Mouse (Mus musculus): Measurements from ENCODE around the gene Uckl1. TPM values are rescaled to one million over a fixed set of nuclear protein-coding genes. Genes with fewer than 3 reads are reported as not detected.

The Uckl1 gene
- polyA plus RNA-seq, 1 experiment from 2014 or later, result 51.0 TPM

DNA sequence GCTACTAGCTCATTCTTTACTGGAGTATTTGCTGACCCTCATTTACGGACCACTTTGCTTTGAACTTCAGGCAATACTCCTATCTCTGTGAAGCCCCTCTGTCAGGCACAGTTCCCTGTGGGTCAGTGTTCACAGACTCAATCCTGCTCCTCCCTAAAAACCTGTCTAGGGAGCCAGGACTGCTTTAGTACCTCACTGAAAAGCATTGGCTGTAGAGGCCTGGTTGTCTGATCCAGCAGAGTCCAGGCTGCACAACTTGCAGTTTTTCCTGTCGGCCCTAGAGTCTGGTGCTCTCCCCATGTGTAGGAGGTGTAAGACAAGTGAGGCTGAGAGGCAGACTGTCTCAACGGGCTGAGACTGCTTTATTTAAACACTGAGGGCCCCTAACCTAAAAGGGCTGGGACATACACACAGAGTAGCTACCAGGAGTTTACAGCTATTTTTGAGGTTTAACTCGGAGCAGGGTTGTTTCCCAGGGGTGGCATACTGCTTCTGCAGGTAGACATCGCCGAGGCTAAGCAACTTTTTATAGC is 15.6 kb upstream of the Uckl1 start:
- no peaks in the 10 kb centered on the region for H3K27me3 ChIP-seq (ENCODE audit: control insufficient read depth, insufficient read depth, low read length)
- peaks cover 10% of the 10 kb centered on the region; the same call in 1 of the 2 replicates for H3K4me1 ChIP-seq (replicated peaks; ENCODE audit: control insufficient read depth, insufficient read depth, low read length)
- no peak for DNase-seq (ENCODE audit: low spot score)
- H3K9me3 ChIP-seq (ENCODE audit: control insufficient read depth, low read length), result no peaks in the 10 kb centered on the region
- no peak for ATAC-seq (replicated peaks; ENCODE audit: low FRiP score)
- WGBS, result 68% methylated on average over 6 of the region's 6 CpGs
- H3K4me2 ChIP-seq (ENCODE audit: low read depth, low read length, severe bottlenecking), result peak overlapping the region; percentile 92
- no peak overlapping the region for H3K27ac ChIP-seq (ENCODE audit: low read depth, low read length)
- H3K36me3 ChIP-seq (ENCODE audit: control insufficient read depth, insufficient read depth, low read length), result no peaks in the 10 kb centered on the region; the same call in 1 of the 2 replicates
- peak overlapping the region; percentile 64 for H3K4me3 ChIP-seq (ENCODE audit: low read depth, low read length)
- H3K9ac ChIP-seq (ENCODE audit: low read length), result peak overlapping the region; percentile 72

DNA sequence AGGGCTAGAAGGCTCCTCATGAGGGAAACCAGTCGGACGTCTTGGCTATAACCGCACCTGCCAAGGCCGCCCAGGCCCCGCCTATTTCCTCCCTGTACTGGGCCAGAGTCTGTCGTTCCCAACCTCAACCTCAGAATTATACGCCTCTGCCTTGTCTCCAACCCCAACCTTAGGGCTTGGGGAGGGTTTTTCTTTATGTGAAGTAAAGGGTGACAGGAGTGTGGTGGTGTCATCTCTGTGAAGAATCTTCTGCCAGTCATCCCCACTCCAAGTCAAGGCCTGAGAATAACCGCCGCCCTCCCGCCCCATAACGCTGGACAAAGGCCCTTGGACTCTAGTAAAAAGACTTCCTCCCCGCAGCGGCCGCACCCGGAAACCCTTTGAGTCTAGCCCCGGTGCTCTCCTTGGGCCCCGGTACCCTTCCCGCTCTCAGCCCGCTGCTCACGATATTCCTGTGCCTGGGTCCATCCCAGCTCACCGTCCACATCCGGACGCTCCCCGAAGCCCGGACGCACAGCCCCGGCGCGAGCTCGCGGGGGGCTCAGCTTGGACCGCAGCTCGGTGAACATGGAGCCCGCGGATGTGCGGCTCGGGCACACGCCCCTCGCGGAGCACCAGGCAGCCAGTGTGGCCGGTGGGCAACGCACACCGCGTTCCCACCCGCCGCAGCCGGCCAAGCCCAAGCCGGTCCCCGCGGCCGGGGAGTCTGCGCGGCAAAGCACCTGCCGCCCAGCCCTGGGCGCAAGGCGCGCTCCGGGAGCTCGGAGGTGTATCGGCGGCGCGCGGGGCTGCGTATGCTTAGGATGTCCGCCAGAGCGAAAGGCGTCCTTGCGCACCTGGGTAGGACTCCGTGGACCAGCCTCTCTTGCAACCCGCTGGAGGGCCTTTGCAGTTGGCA is 14.0 kb upstream of the Uckl1 start, which contains the start of gene Samd10:
Gene Samd10 (minus strand): TSS at position 759 of the 898 bp plus-strand sequence.
- Histone ChIP-seq H3K9ac (ENCODE audit: low read length) (peak within 1 kb of the TSS; percentile 95), H3K4me3 (ENCODE audit: low read depth, low read length) (peak within 1 kb of the TSS; percentile 66), H3K27ac (ENCODE audit: low read depth, low read length) (peak within 1 kb of the TSS; percentile 74), H3K9me3 (ENCODE audit: control insufficient read depth, low read length) (no peaks in the 10 kb centered on the region), H3K4me1 (replicated peaks; ENCODE audit: control insufficient read depth, insufficient read depth, low read length) (peaks cover 10% of the 10 kb centered on the region; the same call in 1 of the 2 replicates), H3K36me3 (ENCODE audit: control insufficient read depth, insufficient read depth, low read length) (no peaks in the 10 kb centered on the region; the same call in 1 of the 2 replicates), H3K4me2 (ENCODE audit: low read depth, low read length, severe bottlenecking) (peak within 1 kb of the TSS; percentile 92), H3K27me3 (ENCODE audit: control insufficient read depth, insufficient read depth, low read length) (no peaks in the 10 kb centered on the region)
- DNase-seq (ENCODE audit: low spot score) (peak; percentile 85), ATAC-seq (replicated peaks; ENCODE audit: low FRiP score) (peak; percentile 24)
- 1% methylated on average over 71 of the region's 71 CpGs for WGBS

DNA sequence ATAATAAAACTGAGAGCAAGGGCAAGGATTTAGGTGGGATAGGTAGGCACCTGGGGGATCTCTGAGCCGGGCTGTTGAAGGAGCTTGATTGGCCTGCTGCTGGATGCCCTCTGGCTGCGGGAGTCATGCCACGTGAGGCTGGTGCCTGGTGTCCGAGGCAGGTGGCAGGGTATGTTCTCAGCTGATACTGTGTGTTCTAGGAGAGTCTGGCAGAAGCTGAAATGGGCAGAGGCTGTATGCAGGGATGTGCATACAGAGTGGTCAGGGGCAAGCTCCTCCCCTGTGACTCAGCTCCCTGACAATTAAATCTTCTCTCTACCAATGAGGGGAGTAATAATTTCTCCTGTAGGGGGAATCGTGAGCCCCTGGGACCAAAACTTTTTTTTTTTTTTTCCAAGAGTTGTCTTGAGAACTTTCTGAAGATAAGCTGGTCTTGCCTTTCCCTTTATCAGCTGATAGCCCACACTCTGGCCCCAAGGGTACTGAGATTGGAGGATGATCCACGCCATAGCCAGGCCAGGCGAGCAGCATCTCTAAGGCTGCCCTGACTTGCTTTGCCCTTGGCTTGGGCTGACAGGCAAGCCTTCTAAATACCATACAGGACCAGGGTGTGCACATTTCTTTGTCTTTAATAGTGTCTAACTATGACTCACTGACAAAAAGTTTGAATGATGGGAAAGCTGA is 12.8 kb upstream of the Uckl1 start:
- H3K9me3 ChIP-seq (ENCODE audit: control insufficient read depth, low read length), result no peaks in the 10 kb centered on the region
- H3K4me3 ChIP-seq (ENCODE audit: low read depth, low read length), result no peak overlapping the region
- H3K27ac ChIP-seq (ENCODE audit: low read depth, low read length), result no peak overlapping the region
- no peak for ATAC-seq (replicated peaks; ENCODE audit: low FRiP score)
- no peak overlapping the region for H3K9ac ChIP-seq (ENCODE audit: low read length)
- no peaks in the 10 kb centered on the region for H3K27me3 ChIP-seq (ENCODE audit: control insufficient read depth, insufficient read depth, low read length)
- H3K36me3 ChIP-seq (ENCODE audit: control insufficient read depth, insufficient read depth, low read length), result no peaks in the 10 kb centered on the region; the same call in 1 of the 2 replicates
- H3K4me1 ChIP-seq (replicated peaks; ENCODE audit: control insufficient read depth, insufficient read depth, low read length), result peaks cover 13% of the 10 kb centered on the region; the same call in 1 of the 2 replicates
- no peak for DNase-seq (ENCODE audit: low spot score)
- 69% methylated on average over 7 of the region's 7 CpGs for WGBS
- no peak overlapping the region for H3K4me2 ChIP-seq (ENCODE audit: low read depth, low read length, severe bottlenecking)

DNA sequence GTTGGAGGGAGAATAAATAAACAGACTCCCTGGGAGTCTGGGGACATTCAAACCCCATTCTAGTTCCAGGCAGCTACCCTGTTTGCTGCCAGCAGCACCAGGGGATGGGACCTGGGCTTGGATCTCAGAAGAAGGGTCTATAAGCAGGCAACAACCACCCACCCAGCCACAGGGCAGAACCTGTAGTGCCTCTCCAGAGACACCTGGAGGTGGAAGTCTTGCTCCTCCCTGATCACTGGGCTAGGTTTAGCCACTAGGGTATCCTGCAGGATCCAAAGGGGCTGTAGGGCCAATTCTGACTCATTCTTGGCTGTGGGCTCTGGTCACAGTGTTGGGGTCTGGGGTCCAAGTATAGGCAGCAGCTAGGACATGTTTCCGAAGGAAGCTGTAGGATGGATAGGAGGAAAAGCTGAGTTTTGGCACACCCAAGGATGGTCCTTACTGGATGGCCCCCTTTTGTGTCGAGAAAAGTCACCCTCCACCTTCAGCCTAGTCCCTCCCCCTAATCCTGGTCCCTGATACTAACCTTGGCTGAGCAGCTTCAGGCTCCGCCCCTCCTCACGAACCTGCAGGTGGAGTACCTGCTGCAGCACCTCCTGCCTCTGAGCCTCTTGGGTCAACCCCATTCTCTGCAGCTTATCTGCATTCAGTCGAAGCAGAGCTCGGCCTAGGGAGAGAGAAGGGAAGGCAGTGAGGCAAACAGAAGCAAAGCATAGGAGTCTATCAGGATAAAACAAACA is 11.7 kb upstream of the Uckl1 start:
- H3K36me3 ChIP-seq (ENCODE audit: control insufficient read depth, insufficient read depth, low read length), result no peaks in the 10 kb centered on the region; the same call in 1 of the 2 replicates
- no peaks in the 10 kb centered on the region for H3K9me3 ChIP-seq (ENCODE audit: control insufficient read depth, low read length)
- no peaks in the 10 kb centered on the region for H3K27me3 ChIP-seq (ENCODE audit: control insufficient read depth, insufficient read depth, low read length)
- WGBS, result 56% methylated on average over 6 of the region's 6 CpGs
- H3K4me2 ChIP-seq (ENCODE audit: low read depth, low read length, severe bottlenecking), result no peak overlapping the region
- no peak overlapping the region for H3K27ac ChIP-seq (ENCODE audit: low read depth, low read length)
- no peak overlapping the region for H3K4me3 ChIP-seq (ENCODE audit: low read depth, low read length)
- ATAC-seq (replicated peaks; ENCODE audit: low FRiP score) (no peak), DNase-seq (ENCODE audit: low spot score) (no peak)
- H3K4me1 ChIP-seq (replicated peaks; ENCODE audit: control insufficient read depth, insufficient read depth, low read length), result peaks cover 11% of the 10 kb centered on the region; the same call in 1 of the 2 replicates
- H3K9ac ChIP-seq (ENCODE audit: low read length), result no peak overlapping the region

DNA sequence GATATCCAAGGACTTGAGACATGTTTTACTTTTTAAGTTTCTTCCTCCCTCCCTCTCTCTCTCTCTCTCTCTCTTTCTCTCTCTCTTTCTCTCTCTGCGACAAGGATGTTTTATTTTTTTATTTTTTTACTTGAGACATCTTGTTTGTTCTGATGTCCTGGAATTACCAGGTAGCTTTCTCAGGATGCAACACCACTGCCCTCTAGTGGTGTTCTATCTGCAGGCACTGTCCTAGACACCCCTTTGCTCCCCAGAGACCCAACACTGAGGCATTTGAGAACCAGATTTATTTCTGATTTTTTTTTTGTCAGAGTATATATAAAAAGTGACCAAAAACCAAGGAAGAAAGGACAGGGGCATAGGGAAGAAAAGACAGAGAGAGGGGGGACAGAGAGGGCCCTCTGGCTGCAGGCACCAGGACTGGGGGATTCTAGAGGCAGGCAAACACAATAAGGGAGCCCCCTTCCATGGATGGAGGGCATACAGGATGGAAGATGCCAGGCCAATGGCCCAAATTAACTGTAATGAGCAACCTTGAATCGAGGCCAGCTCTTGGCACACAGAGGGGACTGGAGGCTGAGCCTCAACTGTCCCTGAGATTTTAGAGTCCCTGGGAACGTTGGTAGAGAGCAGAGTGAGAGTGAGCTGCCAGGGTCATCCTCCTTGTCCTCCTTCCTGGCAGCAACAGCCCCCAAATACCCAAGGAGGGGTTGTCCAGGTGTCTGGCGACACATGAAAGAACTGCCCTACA is 10.4 kb upstream of the Uckl1 start:
- ATAC-seq (replicated peaks; ENCODE audit: low FRiP score) (no peak), DNase-seq (ENCODE audit: low spot score) (peak; percentile 50)
- Histone ChIP-seq H3K27ac (ENCODE audit: low read depth, low read length) (no peak overlapping the region), H3K36me3 (ENCODE audit: control insufficient read depth, insufficient read depth, low read length) (peaks cover 2% of the 10 kb centered on the region; the same call in 1 of the 2 replicates), H3K4me2 (ENCODE audit: low read depth, low read length, severe bottlenecking) (no peak overlapping the region), H3K4me3 (ENCODE audit: low read depth, low read length) (no peak overlapping the region), H3K4me1 (replicated peaks; ENCODE audit: control insufficient read depth, insufficient read depth, low read length) (peaks cover 7% of the 10 kb centered on the region; the same call in 1 of the 2 replicates), H3K27me3 (ENCODE audit: control insufficient read depth, insufficient read depth, low read length) (no peaks in the 10 kb centered on the region), H3K9me3 (ENCODE audit: control insufficient read depth, low read length) (no peaks in the 10 kb centered on the region), H3K9ac (ENCODE audit: low read length) (no peak overlapping the region)
- WGBS, result 81% methylated on average over 4 of the region's 4 CpGs

DNA sequence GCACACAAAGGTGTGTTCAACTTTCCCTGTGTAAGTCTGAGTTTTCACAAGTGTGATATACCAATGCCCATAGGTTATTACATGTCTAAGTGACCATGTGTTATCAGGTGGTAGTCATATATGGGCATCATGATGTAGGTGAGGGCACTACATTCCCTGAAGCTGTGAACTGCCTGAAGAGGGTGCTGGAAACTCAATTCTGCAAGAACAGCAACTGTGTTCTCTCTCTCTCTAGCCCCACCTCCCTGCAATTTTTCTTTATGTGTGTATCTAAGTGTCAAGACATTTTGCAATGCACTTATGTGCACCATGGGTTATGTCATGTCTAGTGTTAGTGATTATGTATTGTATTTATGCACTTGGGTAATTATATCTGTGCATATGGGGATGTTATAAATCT is 9.2 kb upstream of the Uckl1 start:
- Histone ChIP-seq H3K36me3 (ENCODE audit: control insufficient read depth, insufficient read depth, low read length) (peaks cover 5% of the 10 kb centered on the region; the same call in 1 of the 2 replicates), H3K9me3 (ENCODE audit: control insufficient read depth, low read length) (no peaks in the 10 kb centered on the region), H3K9ac (ENCODE audit: low read length) (no peak overlapping the region), H3K27me3 (ENCODE audit: control insufficient read depth, insufficient read depth, low read length) (no peaks in the 10 kb centered on the region), H3K4me3 (ENCODE audit: low read depth, low read length) (no peak overlapping the region), H3K4me2 (ENCODE audit: low read depth, low read length, severe bottlenecking) (no peak overlapping the region), H3K27ac (ENCODE audit: low read depth, low read length) (no peak overlapping the region), H3K4me1 (replicated peaks; ENCODE audit: control insufficient read depth, insufficient read depth, low read length) (peaks cover 7% of the 10 kb centered on the region; the same call in 1 of the 2 replicates)
- DNase-seq (ENCODE audit: low spot score) (no peak), ATAC-seq (replicated peaks; ENCODE audit: low FRiP score) (no peak)

DNA sequence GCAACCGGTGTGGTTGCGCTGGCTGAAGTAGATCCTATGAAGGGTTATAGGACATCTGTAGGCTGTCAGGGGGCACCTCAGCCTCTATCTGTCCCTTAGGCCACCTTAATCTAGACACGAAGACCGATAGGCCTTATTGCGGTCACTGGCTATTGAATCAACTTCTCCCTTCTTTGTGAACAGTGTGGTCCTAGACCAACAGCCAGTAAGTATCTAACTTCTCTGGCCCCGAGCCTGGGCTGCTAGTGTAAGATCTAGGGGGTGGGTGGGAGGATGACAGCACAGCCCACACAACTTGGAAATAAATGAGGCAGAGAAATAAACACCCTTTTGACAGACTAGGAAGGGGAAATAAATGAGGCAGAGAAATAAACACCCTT is 8.3 kb upstream of the Uckl1 start:
- H3K4me2 ChIP-seq (ENCODE audit: low read depth, low read length, severe bottlenecking), result peak overlapping the region; percentile 85
- H3K4me3 ChIP-seq (ENCODE audit: low read depth, low read length), result peak overlapping the region; percentile 94
- ATAC-seq (replicated peaks; ENCODE audit: low FRiP score) (0 out of 2 replicates have a peak, but pooled peaks have one; percentile 0), DNase-seq (ENCODE audit: low spot score) (no peak)
- no peaks in the 10 kb centered on the region for H3K9me3 ChIP-seq (ENCODE audit: control insufficient read depth, low read length)
- H3K36me3 ChIP-seq (ENCODE audit: control insufficient read depth, insufficient read depth, low read length), result peaks cover 5% of the 10 kb centered on the region; the same call in 1 of the 2 replicates
- WGBS, result 10% methylated on average over 6 of the region's 6 CpGs
- no peaks in the 10 kb centered on the region for H3K27me3 ChIP-seq (ENCODE audit: control insufficient read depth, insufficient read depth, low read length)
- H3K4me1 ChIP-seq (replicated peaks; ENCODE audit: control insufficient read depth, insufficient read depth, low read length), result peaks cover 5% of the 10 kb centered on the region; the same call in 1 of the 2 replicates
- peak overlapping the region; percentile 92 for H3K9ac ChIP-seq (ENCODE audit: low read length)
- H3K27ac ChIP-seq (ENCODE audit: low read depth, low read length), result no peak overlapping the region

Data from forebrain, embryonic 11.5 days (tissue).